Comparison of ENCODE assay signal across 8 mouse cellular contexts in genomic region chr2:165875406-165875955, GRCm38 (mm10). TPM values are rescaled to one million over a fixed set of nuclear protein-coding genes. Genes with fewer than 3 reads are reported as not detected.
DNase-seq lines count a peak whose midpoint lies in the region; ATAC-seq and TF ChIP-seq lines count a peak whose summit lies in the region.

No protein-coding gene starts in this region.

- H3K27me3 ChIP-seq in lung, embryonic 14.5 days (ENCODE audit: insufficient read depth, low read length), result no peaks in the 10 kb centered on the region
- H3K27me3 ChIP-seq in forebrain, embryonic 10.5 days (ENCODE audit: poor library complexity, severe bottlenecking), result no peaks in the 10 kb centered on the region
- no peaks in the 10 kb centered on the region for H3K27me3 ChIP-seq in intestine, embryonic 16.5 days (replicated peaks; ENCODE audit: control insufficient read depth, insufficient read depth, low read length)
- H3K27me3 ChIP-seq in neural tube, embryonic 13.5 days, result no peaks in the 10 kb centered on the region

- H3K27ac ChIP-seq in lung, embryonic 14.5 days (ENCODE audit: low read depth), result peak overlapping the region; percentile 91
- peak overlapping the region; percentile 100 for H3K27ac ChIP-seq in forebrain, embryonic 10.5 days
- peak overlapping the region; percentile 96 for H3K27ac ChIP-seq in intestine, embryonic 16.5 days (ENCODE audit: low read length)
- peak overlapping the region; percentile 98 for H3K27ac ChIP-seq in neural tube, embryonic 13.5 days (replicated peaks)

- peaks cover 69% of the 10 kb centered on the region for H3K36me3 ChIP-seq in lung, embryonic 14.5 days (ENCODE audit: insufficient read depth)
- H3K36me3 ChIP-seq in forebrain, embryonic 10.5 days (replicated peaks), result peaks cover 65% of the 10 kb centered on the region
- H3K36me3 ChIP-seq in intestine, embryonic 16.5 days (ENCODE audit: control insufficient read depth, insufficient read depth, low read length), result peaks cover 6% of the 10 kb centered on the region; the same call in 1 of the 2 replicates
- peaks cover 24% of the 10 kb centered on the region for H3K36me3 ChIP-seq in neural tube, embryonic 13.5 days

- no peak for DNase-seq in lung, embryonic 14.5 days
- no peak for DNase-seq in lung, postnatal 4 days
- DNase-seq in forebrain, embryonic 10.5 days (ENCODE audit: extremely low spot score, low spot score), result no peak
- no peak for DNase-seq in frontal cortex, postnatal 25 days (ENCODE audit: low spot score in 2 of 2)
- no peak for DNase-seq in lung, postnatal 25 days (ENCODE audit: low spot score)
- DNase-seq in layer of hippocampus, adult 11-12 months (ENCODE audit: low spot score), result no peak

- H3K4me2 ChIP-seq in lung, embryonic 14.5 days, result peak overlapping the region; percentile 39
- peak overlapping the region; percentile 45 for H3K4me2 ChIP-seq in intestine, embryonic 16.5 days (ENCODE audit: low read depth, low read length)
- H3K4me2 ChIP-seq in neural tube, embryonic 13.5 days, result peak overlapping the region; percentile 65

- H3K4me1 ChIP-seq in lung, embryonic 14.5 days (ENCODE audit: insufficient read depth), result peaks cover 54% of the 10 kb centered on the region
- H3K4me1 ChIP-seq in forebrain, embryonic 10.5 days, result peaks cover 77% of the 10 kb centered on the region
- peaks cover 78% of the 10 kb centered on the region for H3K4me1 ChIP-seq in intestine, embryonic 16.5 days (ENCODE audit: control insufficient read depth, insufficient read depth, low read length)
- H3K4me1 ChIP-seq in neural tube, embryonic 13.5 days (replicated peaks), result peaks cover 96% of the 10 kb centered on the region

- WGBS in lung, embryonic 14.5 days, result 31% methylated on average over 13 of the region's 13 CpGs
- 28% methylated on average over 13 of the region's 13 CpGs for WGBS in forebrain, embryonic 10.5 days
- 23% methylated on average over 13 of the region's 13 CpGs for WGBS in intestine, embryonic 16.5 days
- 8% methylated on average over 13 of the region's 13 CpGs for WGBS in neural tube, embryonic 13.5 days

- H3K4me3 ChIP-seq in lung, embryonic 14.5 days (ENCODE audit: low read depth, low read length), result no peak overlapping the region
- peak overlapping the region; percentile 22; the same call in 1 of the 2 replicates for H3K4me3 ChIP-seq in forebrain, embryonic 10.5 days
- H3K4me3 ChIP-seq in intestine, embryonic 16.5 days (ENCODE audit: low read length), result peak overlapping the region; percentile 23; the same call in 1 of the 2 replicates
- peak overlapping the region; percentile 26 for H3K4me3 ChIP-seq in neural tube, embryonic 13.5 days

- H3K9me3 ChIP-seq in lung, embryonic 14.5 days (ENCODE audit: low read depth, low read length), result no peaks in the 10 kb centered on the region
- H3K9me3 ChIP-seq in forebrain, embryonic 10.5 days, result no peaks in the 10 kb centered on the region
- no peaks in the 10 kb centered on the region for H3K9me3 ChIP-seq in intestine, embryonic 16.5 days (ENCODE audit: control insufficient read depth, low read length)
- H3K9me3 ChIP-seq in neural tube, embryonic 13.5 days, result no peaks in the 10 kb centered on the region

- no peak for TF ChIP-seq CTCF in lung, embryonic 14.5 days (IDR thresholded peaks at IDR 0.05; ENCODE audit: low read depth)

- ATAC-seq in lung, embryonic 14.5 days (ENCODE audit: insufficient read depth), result no peak
- no peak; the same call in 1 of the 2 replicates for ATAC-seq in intestine, embryonic 16.5 days
- ATAC-seq in neural tube, embryonic 13.5 days (ENCODE audit: low read depth), result peak; percentile 24

- H3K9ac ChIP-seq in lung, embryonic 14.5 days, result peak overlapping the region; percentile 49
- peak overlapping the region; percentile 49 for H3K9ac ChIP-seq in intestine, embryonic 16.5 days (ENCODE audit: low read depth, low read length)
- peak overlapping the region; percentile 80 for H3K9ac ChIP-seq in neural tube, embryonic 13.5 days

RNA-seq across cellular contexts. Expression of gene Zmynd8, which starts 23.3 kb away (rescaled TPM):
- polyA plus RNA-seq in lung, embryonic 14.5 days (2014; fragmentation: Nextera tagmentation; extraction: Ambion mirVana), result 40.5 and 46.0 TPM in 2 replicates
- 60.2 and 64.4 TPM in 2 replicates for polyA plus RNA-seq in forebrain, embryonic 10.5 days (2016; fragmentation: Nextera tagmentation; extraction: Ambion mirVana)
- 57.3 and 61.6 TPM in 2 replicates for polyA plus RNA-seq in intestine, embryonic 16.5 days (2015; fragmentation: Nextera tagmentation; extraction: Ambion mirVana)
- 69.0 and 73.2 TPM in 2 replicates for polyA plus RNA-seq in neural tube, embryonic 13.5 days (2015; fragmentation: Nextera tagmentation; extraction: Ambion mirVana)
